Mouse (Mus musculus): Measurements from ENCODE around the gene Hpse2.

Hpse2 gene

GRCm38 (mm10) chr19:43156085-43156484 lies 232.1 kb downstream of the Hpse2 start:
- DNase-seq, result no peak

- no peak for DNase-seq
Observed at GRCm38 (mm10) chr19:43155582-43155981, 232.6 kb downstream of the Hpse2 start.

GRCm38 (mm10) chr19:43147901-43148300 lies 240.3 kb downstream of the Hpse2 start:
- DNase-seq, result no peak

GRCm38 (mm10) chr19:43146820-43147219 lies 241.3 kb downstream of the Hpse2 start:
- DNase-seq, result no peak

GRCm38 (mm10) chr19:43141646-43142045 lies 246.5 kb downstream of the Hpse2 start:
- no peak for DNase-seq

- DNase-seq, result no peak
Observed at GRCm38 (mm10) chr19:43109796-43110195, 278.4 kb downstream of the Hpse2 start.

- no peak for DNase-seq
Observed at GRCm38 (mm10) chr19:43096915-43097314, 291.2 kb downstream of the Hpse2 start.

- no peak for DNase-seq
Observed at GRCm38 (mm10) chr19:43087216-43087615, 300.9 kb downstream of the Hpse2 start.

GRCm38 (mm10) chr19:43064155-43064554 lies 324.0 kb downstream of the Hpse2 start:
- no peak for DNase-seq

- DNase-seq, result no peak
Observed at GRCm38 (mm10) chr19:43044506-43044905, 343.6 kb downstream of the Hpse2 start.

GRCm38 (mm10) chr19:43042721-43043120 lies 345.4 kb downstream of the Hpse2 start:
- no peak for DNase-seq

- DNase-seq, result no peak
Observed at GRCm38 (mm10) chr19:43042211-43042610, 345.9 kb downstream of the Hpse2 start.

- no peak for DNase-seq
Observed at GRCm38 (mm10) chr19:43036381-43036780, 351.8 kb downstream of the Hpse2 start.

GRCm38 (mm10) chr19:43027305-43027704 lies 360.9 kb downstream of the Hpse2 start:
- DNase-seq, result peak; percentile 66

- no peak for DNase-seq
Observed at GRCm38 (mm10) chr19:43022611-43023173, 365.5 kb downstream of the Hpse2 start.

- DNase-seq, result no peak
Observed at GRCm38 (mm10) chr19:43018792-43019191, 369.4 kb downstream of the Hpse2 start.

- DNase-seq, result no peak
Observed at GRCm38 (mm10) chr19:42996406-42996805, 391.7 kb downstream of the Hpse2 start.

- no peak for DNase-seq
Observed at GRCm38 (mm10) chr19:42988833-42989232, 399.3 kb downstream of the Hpse2 start.

- no peak for DNase-seq
Observed at GRCm38 (mm10) chr19:42986315-42986701, 401.8 kb downstream of the Hpse2 start.

GRCm38 (mm10) chr19:42985372-42986314 lies 402.5 kb downstream of the Hpse2 start:
- no peak for DNase-seq

GRCm38 (mm10) chr19:42980537-42980936 lies 407.6 kb downstream of the Hpse2 start:
- no peak for DNase-seq

GRCm38 (mm10) chr19:42977938-42978337 lies 410.2 kb downstream of the Hpse2 start:
- DNase-seq, result no peak

GRCm38 (mm10) chr19:42973740-42974139 lies 414.4 kb downstream of the Hpse2 start:
- no peak for DNase-seq

GRCm38 (mm10) chr19:42965171-42965570 lies 423.0 kb downstream of the Hpse2 start:
- no peak for DNase-seq

Measured in thymus, postnatal 4 days (tissue).